24 mouse cellular contexts compared by ENCODE assay signal in the genomic region with DNA sequence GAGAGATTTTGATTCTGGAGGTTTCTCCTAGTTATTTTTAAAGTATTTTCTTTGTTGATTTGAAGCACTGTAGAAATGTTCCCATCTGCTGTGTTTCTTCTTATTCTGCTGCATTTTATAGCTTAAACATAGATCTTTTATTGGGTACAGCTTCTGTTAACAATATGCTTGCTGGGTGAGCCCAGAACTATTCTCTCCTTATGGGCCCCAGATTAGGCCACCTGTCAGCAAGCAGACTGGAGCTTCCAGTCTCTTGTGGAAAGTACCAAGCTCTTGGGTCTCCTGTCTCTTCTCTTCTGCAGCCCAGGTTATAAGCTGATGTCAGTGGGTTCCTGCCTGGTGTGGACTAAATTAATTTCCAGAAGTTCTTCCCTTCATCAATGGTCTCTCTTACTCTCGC.
A peak's percentile ranks its signal among the peaks of the same experiment; 100 is the strongest.
DNase-seq lines count a peak whose midpoint lies in the region; ATAC-seq and TF ChIP-seq lines count a peak whose summit lies in the region.
"Had no signal": no experiment of that assay in that cellular context is flagged by ENCODE, and none has a peak within 500 bp of the region (broad histone marks: within the 10 kb centered on the region; RNA-seq: fewer than 3 reads in every experiment).

No protein-coding gene starts in this region.

- H3K36me3 ChIP-seq in forebrain, postnatal 0 days (ENCODE audit: insufficient read depth), result no peaks in the 10 kb centered on the region
- no peaks in the 10 kb centered on the region for H3K36me3 ChIP-seq in forebrain, embryonic 10.5 days (replicated peaks)
- no peaks in the 10 kb centered on the region for H3K36me3 ChIP-seq in midbrain, postnatal 0 days (ENCODE audit: insufficient read depth, low read length)
- H3K36me3 ChIP-seq: embryonic facial prominence, embryonic 15.5 days; heart, embryonic 13.5 days; hindbrain, embryonic 15.5 days; limb, embryonic 13.5 days; liver, embryonic 12.5 days; midbrain, embryonic 10.5 days; neural tube, embryonic 15.5 days had no signal

- H3K9me3 ChIP-seq in forebrain, postnatal 0 days (ENCODE audit: low read length), result no peaks in the 10 kb centered on the region
- no peaks in the 10 kb centered on the region for H3K9me3 ChIP-seq in forebrain, embryonic 10.5 days
- no peaks in the 10 kb centered on the region for H3K9me3 ChIP-seq in midbrain, postnatal 0 days (ENCODE audit: low read length)
- H3K9me3 ChIP-seq: embryonic facial prominence, embryonic 15.5 days; heart, embryonic 13.5 days; hindbrain, embryonic 15.5 days; limb, embryonic 13.5 days; liver, embryonic 12.5 days; midbrain, embryonic 10.5 days; neural tube, embryonic 15.5 days had no signal

- no peak overlapping the region for H3K9ac ChIP-seq in forebrain, postnatal 0 days
- no peak overlapping the region for H3K9ac ChIP-seq in midbrain, postnatal 0 days (replicated peaks; ENCODE audit: low read length, poor library complexity, severe bottlenecking)
- H3K9ac ChIP-seq: embryonic facial prominence, embryonic 15.5 days; heart, embryonic 13.5 days; hindbrain, embryonic 15.5 days; limb, embryonic 13.5 days; liver, embryonic 12.5 days; neural tube, embryonic 15.5 days had no signal

- no peak for TF ChIP-seq CTCF in forebrain, postnatal 0 days (IDR thresholded peaks at IDR 0.05; ENCODE audit: low read depth)
- TF ChIP-seq CTCF in midbrain, postnatal 0 days (IDR thresholded peaks at IDR 0.05), result no peak

- H3K4me1 ChIP-seq in forebrain, postnatal 0 days (ENCODE audit: insufficient read depth), result no peaks in the 10 kb centered on the region
- peaks cover 20% of the 10 kb centered on the region for H3K4me1 ChIP-seq in forebrain, embryonic 10.5 days
- H3K4me1 ChIP-seq in midbrain, postnatal 0 days (ENCODE audit: insufficient read depth, low read length), result 0 out of 2 replicates have a peak, but pooled peaks cover 2% of the 10 kb centered on the region
- H3K4me1 ChIP-seq: embryonic facial prominence, embryonic 15.5 days; heart, embryonic 13.5 days; liver, embryonic 12.5 days had no signal

- peak; percentile 64 for ATAC-seq in forebrain, postnatal 0 days
- ATAC-seq in midbrain, postnatal 0 days (ENCODE audit: low FRiP score), result no peak
- ATAC-seq: liver, embryonic 12.5 days had no signal

- no peak overlapping the region for H3K4me3 ChIP-seq in forebrain, postnatal 0 days (ENCODE audit: low read depth, low read length)
- H3K4me3 ChIP-seq in forebrain, embryonic 10.5 days, result no peak overlapping the region
- H3K4me3 ChIP-seq in midbrain, postnatal 0 days (ENCODE audit: low read depth, low read length), result no peak overlapping the region
- H3K4me3 ChIP-seq: embryonic facial prominence, embryonic 15.5 days; heart, adult 2 months; heart, embryonic 13.5 days; hindbrain, embryonic 15.5 days; limb, embryonic 13.5 days; liver, embryonic 12.5 days; midbrain, embryonic 10.5 days; neural tube, embryonic 15.5 days had no signal

- no peak overlapping the region for H3K27ac ChIP-seq in forebrain, postnatal 0 days (ENCODE audit: low read depth, low read length)
- H3K27ac ChIP-seq in forebrain, embryonic 10.5 days, result no peak overlapping the region
- H3K27ac ChIP-seq in midbrain, postnatal 0 days (ENCODE audit: low read depth, low read length), result no peak overlapping the region
- H3K27ac ChIP-seq: embryonic facial prominence, embryonic 15.5 days; heart, adult 2 months; heart, embryonic 13.5 days; hindbrain, embryonic 15.5 days; kidney, postnatal 0 days; limb, embryonic 13.5 days; liver, embryonic 12.5 days; midbrain, embryonic 10.5 days; neural tube, embryonic 15.5 days had no signal

- no peaks in the 10 kb centered on the region for H3K27me3 ChIP-seq in forebrain, postnatal 0 days (ENCODE audit: insufficient read depth, low read length)
- peaks cover 46% of the 10 kb centered on the region for H3K27me3 ChIP-seq in forebrain, embryonic 10.5 days (ENCODE audit: poor library complexity, severe bottlenecking)
- no peaks in the 10 kb centered on the region for H3K27me3 ChIP-seq in midbrain, postnatal 0 days (ENCODE audit: insufficient read depth, low read length)
- H3K27me3 ChIP-seq: embryonic facial prominence, embryonic 15.5 days; heart, embryonic 13.5 days; hindbrain, embryonic 15.5 days; limb, embryonic 13.5 days; liver, embryonic 12.5 days; neural tube, embryonic 15.5 days had no signal

- peak; percentile 42 for DNase-seq in forebrain, postnatal 0 days
- no peak for DNase-seq in forebrain, embryonic 10.5 days (ENCODE audit: extremely low spot score, low spot score)
- DNase-seq in right cerebral cortex, adult 18-20 months, result peak; percentile 23
- no peak for DNase-seq in right cerebral cortex, postnatal 14 days
- DNase-seq in layer of hippocampus, adult 9-11 months, result peak; percentile 77
- no peak for DNase-seq in midbrain, postnatal 0 days (ENCODE audit: low spot score)
- no peak for DNase-seq in testis, postnatal 14 days (ENCODE audit: low spot score)
- DNase-seq: adrenal gland, postnatal 14 days; cerebellum, adult 9-11 months; gastrocnemius, postnatal 25 days; heart, adult 2 months; heart, postnatal 14 days; lung, adult 18-20 months; lung, postnatal 10 days; thymus, adult 18-20 months; thymus, postnatal 36 days had no signal

- H3K4me2 ChIP-seq in forebrain, postnatal 0 days (ENCODE audit: low read depth), result no peak overlapping the region
- H3K4me2 ChIP-seq in midbrain, postnatal 0 days (ENCODE audit: low read depth, low read length, poor library complexity, severe bottlenecking), result no peak overlapping the region
- H3K4me2 ChIP-seq: embryonic facial prominence, embryonic 15.5 days; heart, embryonic 13.5 days; hindbrain, embryonic 15.5 days; limb, embryonic 13.5 days; liver, embryonic 12.5 days; neural tube, embryonic 15.5 days had no signal

- WGBS in forebrain, postnatal 0 days, result 89% methylated on average over 1 of the region's 1 CpGs
- WGBS in forebrain, embryonic 10.5 days, result 87% methylated on average over 1 of the region's 1 CpGs
- 92% methylated on average over 1 of the region's 1 CpGs for WGBS in midbrain, postnatal 0 days

Comparison
In these comparisons a context has a peak if more than half of its experiments do, and no peak if none do; other contexts are left out.
1. DNase-seq: peak in forebrain, postnatal 0 days (single experiment), right cerebral cortex, adult 18-20 months (single experiment) and layer of hippocampus, adult 9-11 months (single experiment); none in forebrain, embryonic 10.5 days (single experiment), right cerebral cortex, postnatal 14 days (single experiment), midbrain, postnatal 0 days (single experiment) and testis, postnatal 14 days (single experiment).